Mouse (Mus musculus): ENCODE data around the gene Cachd1.

Cachd1 gene

GRCm38 (mm10) chr4:100793147-100793546 is 16.7 kb downstream of the Cachd1 start:
- no peak for DNase-seq (ENCODE audit: low spot score)

GRCm38 (mm10) chr4:100795523-100795922 is 19.0 kb downstream of the Cachd1 start:
- DNase-seq (ENCODE audit: low spot score): no peak

GRCm38 (mm10) chr4:100800730-100801442 is 24.4 kb downstream of the Cachd1 start:
- DNase-seq (ENCODE audit: low spot score): peak; percentile 27

GRCm38 (mm10) chr4:100801443-100801786 is 24.9 kb downstream of the Cachd1 start:
- DNase-seq (ENCODE audit: low spot score): no peak

- no peak for DNase-seq (ENCODE audit: low spot score)
Observed at GRCm38 (mm10) chr4:100811057-100811695, 34.7 kb downstream of the Cachd1 start.

- DNase-seq (ENCODE audit: low spot score): no peak
Observed at GRCm38 (mm10) chr4:100811802-100812510, 35.5 kb downstream of the Cachd1 start.

- no peak for DNase-seq (ENCODE audit: low spot score)
Observed at GRCm38 (mm10) chr4:100813767-100814461, 37.4 kb downstream of the Cachd1 start.

- no peak for DNase-seq (ENCODE audit: low spot score)
Observed at GRCm38 (mm10) chr4:100819238-100819637, 42.8 kb downstream of the Cachd1 start.

- peak; percentile 2 for DNase-seq (ENCODE audit: low spot score)
Observed at GRCm38 (mm10) chr4:100822526-100822925, 46.1 kb downstream of the Cachd1 start.

- no peak for DNase-seq (ENCODE audit: low spot score)
Observed at GRCm38 (mm10) chr4:100827374-100827773, 50.9 kb downstream of the Cachd1 start.

GRCm38 (mm10) chr4:100828737-100829136 is 52.3 kb downstream of the Cachd1 start:
- no peak for DNase-seq (ENCODE audit: low spot score)

GRCm38 (mm10) chr4:100837205-100837604 is 60.7 kb downstream of the Cachd1 start:
- no peak for DNase-seq (ENCODE audit: low spot score)

- DNase-seq (ENCODE audit: low spot score): no peak
Observed at GRCm38 (mm10) chr4:100842629-100843028, 66.2 kb downstream of the Cachd1 start.

GRCm38 (mm10) chr4:100843119-100843518 is 66.6 kb downstream of the Cachd1 start:
- no peak for DNase-seq (ENCODE audit: low spot score)

- no peak for DNase-seq (ENCODE audit: low spot score)
Observed at GRCm38 (mm10) chr4:100850846-100851495, 74.5 kb downstream of the Cachd1 start.

GRCm38 (mm10) chr4:100852448-100852847 is 76.0 kb downstream of the Cachd1 start:
- DNase-seq (ENCODE audit: low spot score): no peak

GRCm38 (mm10) chr4:100853426-100853825 is 77.0 kb downstream of the Cachd1 start:
- DNase-seq (ENCODE audit: low spot score): no peak

- no peak for DNase-seq (ENCODE audit: low spot score)
Observed at GRCm38 (mm10) chr4:100855373-100855772, 78.9 kb downstream of the Cachd1 start.

- DNase-seq (ENCODE audit: low spot score): no peak
Observed at GRCm38 (mm10) chr4:100857411-100857869, 81.0 kb downstream of the Cachd1 start.

GRCm38 (mm10) chr4:100863861-100864428 is 87.5 kb downstream of the Cachd1 start:
- DNase-seq (ENCODE audit: low spot score): no peak

- no peak for DNase-seq (ENCODE audit: low spot score)
Observed at GRCm38 (mm10) chr4:100865423-100865822, 88.9 kb downstream of the Cachd1 start.
